Mouse (Mus musculus) heart, adult 2 months (tissue): ENCODE data around the gene Fez2. TPM values are rescaled to one million over a fixed set of nuclear protein-coding genes. Genes with fewer than 3 reads are reported as not detected.

Experiments used
- DNase-seq, 2 experiments: peaks; one replicate each; pipeline ENCODE4 v3.0.0; 2021
- H3K27ac ChIP-seq: fragments of 200-600 bp; 2 replicates; pipeline ENCODE4 v1.8.1; 2022
- H3K27me3 ChIP-seq: fragments of 200-500 bp; 2 replicates; pipeline ENCODE4 v1.6.1; 2012; ENCODE audit warnings: mild to moderate bottlenecking, low read length, inconsistent platforms, mixed read lengths; ENCODE audit not compliant: control insufficient read depth, insufficient read depth
- H3K36me3 ChIP-seq: fragments of 200-500 bp; 2 replicates; pipeline ENCODE4 v1.6.1; 2012; ENCODE audit warnings: low read length, inconsistent platforms; ENCODE audit not compliant: control insufficient read depth, insufficient read depth
- H3K4me1 ChIP-seq: fragments of 200-500 bp; 2 replicates; pipeline ENCODE4 v1.6.1; 2011; ENCODE audit warnings: low read length; ENCODE audit not compliant: control insufficient read depth, insufficient read depth
- H3K4me3 ChIP-seq: fragments of 200-600 bp; 2 replicates; pipeline ENCODE4 v1.8.1; 2022
- H3K79me2 ChIP-seq: fragments of 200-500 bp; replicated peaks from 2 replicates; pipeline ENCODE4 v1.6.1; 2012; ENCODE audit warnings: mild to moderate bottlenecking, inconsistent platforms, low read length, moderate library complexity, mixed read lengths; ENCODE audit not compliant: control insufficient read depth, insufficient read depth
- H3K9ac ChIP-seq: fragments of 200-500 bp; 2 replicates; pipeline ENCODE4 v1.6.1; 2012; ENCODE audit warnings: low read depth, mild to moderate bottlenecking, control low read depth, inconsistent platforms, low read length, mixed read lengths
- CTCF ChIP-seq: fragments of 200-600 bp; IDR thresholded peaks from 2 replicates; pipeline ENCODE4 v1.8.1; 2022; ENCODE audit warnings: antibody characterized with exemption, mild to moderate bottlenecking, moderate library complexity
- EP300 ChIP-seq: fragments of 200-500 bp; IDR thresholded peaks from 2 replicates; pipeline ENCODE4 v1.6.1; 2011; ENCODE audit warnings: low read depth, low read length, control low read depth; ENCODE audit not compliant: insufficient read depth
- POLR2A ChIP-seq: fragments of 200-500 bp; IDR thresholded peaks from 2 replicates; pipeline ENCODE4 v1.6.1; 2011; ENCODE audit warnings: mild to moderate bottlenecking, low read depth, low read length, control low read depth; ENCODE audit not compliant: insufficient read depth
- WGBS: fragments of 180-500 bp; shearing (Covaris S2); methylation state at CpG from one replicate; pipeline ENCODE4 v1.1.7; 2018; 5-methylcytosine and 5-hydroxymethylcytosine counted together
- intact Hi-C: fragments of 180-260 bp; cut with DNase I; formaldehyde crosslinking; loops from one replicate; pipeline ENCODE4 v1.15.1; 2025
- polyA plus RNA-seq: library from polyadenylated mRNA; depleted of rRNA; stranded (reverse); fragments of >200 nt; gene quantifications from 2 replicates; pipeline ENCODE4 v1.2.3, GENCODE M21; 2012
- total RNA-seq, 2 experiments: library from RNA; stranded (reverse); gene quantifications; 2 replicates each; pipeline ENCODE4 v1.2.3; 2021

Gene Fez2
- total and polyA plus RNA-seq, 3 experiments = 50.4 to 80.1 (median 76.7) TPM

GRCm38 (mm10) chr17:78401311-78401710 lies 16.6 kb downstream of the Fez2 start:
- TF ChIP-seq CTCF (no peak), POLR2A (no peak), EP300 (no peak)
- H3K9ac ChIP-seq = no peak overlapping the region
- no peak for DNase-seq
- H3K79me2 ChIP-seq = no peaks in the 10 kb centered on the region
- H3K4me1 ChIP-seq = peaks cover 23% of the 10 kb centered on the region
- peak overlapping the region; percentile 51 for H3K27ac ChIP-seq
- intact Hi-C loops = loop anchor here (2.0 kb wide), 1 partner anchor 17 kb away; the partner anchor contains the start of gene Fez2
- WGBS = 36% methylated on average over 6 of the region's 6 CpGs
- H3K4me3 ChIP-seq = no peak overlapping the region
- H3K27me3 ChIP-seq = no peaks in the 10 kb centered on the region
- H3K36me3 ChIP-seq = peaks cover 48% of the 10 kb centered on the region

GRCm38 (mm10) chr17:78400130-78400840 lies 17.7 kb downstream of the Fez2 start:
- no peak for TF ChIP-seq CTCF
- no peak for TF ChIP-seq POLR2A
- no peak for TF ChIP-seq EP300
- intact Hi-C loops = loop anchor here (2.0 kb wide), 1 partner anchor 19 kb away; the partner anchor contains the start of gene Fez2
- 66% methylated on average over 12 of the region's 12 CpGs for WGBS
- Histone ChIP-seq H3K4me3 (no peak overlapping the region), H3K79me2 (no peaks in the 10 kb centered on the region), H3K9ac (no peak overlapping the region), H3K36me3 (peaks cover 43% of the 10 kb centered on the region), H3K4me1 (peaks cover 19% of the 10 kb centered on the region), H3K27me3 (no peaks in the 10 kb centered on the region), H3K27ac (no peak overlapping the region; the same call in 1 of the 2 replicates)
- no peak for DNase-seq

GRCm38 (mm10) chr17:78392401-78393087 lies 25.4 kb downstream of the Fez2 start:
- no peak for TF ChIP-seq CTCF
- no peak for TF ChIP-seq EP300
- TF ChIP-seq POLR2A = no peak
- Histone ChIP-seq H3K36me3 (peaks cover 17% of the 10 kb centered on the region), H3K79me2 (0 out of 2 replicates have a peak, but pooled peaks cover 3% of the 10 kb centered on the region), H3K27me3 (no peaks in the 10 kb centered on the region), H3K4me1 (no peaks in the 10 kb centered on the region; the same call in 1 of the 2 replicates), H3K4me3 (no peak overlapping the region), H3K9ac (no peak overlapping the region), H3K27ac (peak overlapping the region; percentile 4; the same call in 1 of the 2 replicates)
- no peak for DNase-seq
- intact Hi-C loops = no loop called here
- WGBS = 49% methylated on average over 9 of the region's 9 CpGs

GRCm38 (mm10) chr17:78389573-78389972 lies 28.4 kb downstream of the Fez2 start:
- Histone ChIP-seq H3K27me3 (no peaks in the 10 kb centered on the region), H3K9ac (no peak overlapping the region), H3K27ac (no peak overlapping the region), H3K36me3 (peaks cover 15% of the 10 kb centered on the region), H3K4me1 (no peaks in the 10 kb centered on the region; the same call in 1 of the 2 replicates), H3K79me2 (0 out of 2 replicates have a peak, but pooled peaks cover 3% of the 10 kb centered on the region), H3K4me3 (no peak overlapping the region)
- TF ChIP-seq EP300 (no peak), POLR2A (no peak), CTCF (no peak)
- intact Hi-C loops = loop anchor here (5.0 kb wide), 1 partner anchor 43 kb away; no protein-coding TSS in a partner anchor
- no peak for DNase-seq
- 91% methylated on average over 5 of the region's 5 CpGs for WGBS

GRCm38 (mm10) chr17:78388101-78388847 lies 29.7 kb downstream of the Fez2 start:
- DNase-seq = no peak
- no peaks in the 10 kb centered on the region for H3K27me3 ChIP-seq
- TF ChIP-seq EP300 (no peak), POLR2A (no peak), CTCF (no peak)
- 0 out of 2 replicates have a peak, but pooled peaks cover 3% of the 10 kb centered on the region for H3K79me2 ChIP-seq
- intact Hi-C loops = loop anchor here (5.0 kb wide), 1 partner anchor 44 kb away; no protein-coding TSS in a partner anchor
- no peak overlapping the region for H3K4me3 ChIP-seq
- no peak overlapping the region for H3K9ac ChIP-seq
- WGBS = 83% methylated on average over 9 of the region's 9 CpGs
- H3K27ac ChIP-seq = no peak overlapping the region
- no peaks in the 10 kb centered on the region for H3K4me1 ChIP-seq
- H3K36me3 ChIP-seq = peaks cover 13% of the 10 kb centered on the region
